Mouse (Mus musculus) intestine, embryonic 14.5 days (tissue): ENCODE measurements around the gene Inpp5e. TPM values are rescaled to one million over a fixed set of nuclear protein-coding genes. Genes with fewer than 3 reads are reported as not detected.

ENCODE experiments used
- ATAC-seq: fragments of 200-750 bp; cut with Nextera tagmentation; replicated peaks from 2 replicates; pipeline ENCODE4 v1.8.0; 2017; ENCODE audit warnings: low read depth, moderate number of reproducible peaks, moderate TSS enrichment, moderate library complexity; ENCODE audit not compliant: low FRiP score, low TSS enrichment
- DNase-seq: peaks from one replicate; pipeline ENCODE4 v3.0.0-alpha.2; 2018; ENCODE audit warnings: low spot score
- H3K27ac ChIP-seq: fragments of 300-500 bp; sonication (generic); 2 replicates; pipeline ENCODE4 v1.5.1; 2014; ENCODE audit warnings: low read depth, mild to moderate bottlenecking, control low read depth
- H3K27me3 ChIP-seq: fragments of 300-500 bp; sonication (generic); replicated peaks from 2 replicates; pipeline ENCODE4 v1.6.1; 2014; ENCODE audit warnings: low read length, control low read depth; ENCODE audit not compliant: control insufficient read depth, insufficient read depth
- H3K36me3 ChIP-seq: fragments of 300-500 bp; sonication (generic); 2 replicates; pipeline ENCODE4 v1.6.1; 2014; ENCODE audit warnings: low read length, control low read depth; ENCODE audit not compliant: control insufficient read depth, insufficient read depth
- H3K4me1 ChIP-seq: fragments of 300-500 bp; sonication (generic); replicated peaks from 2 replicates; pipeline ENCODE4 v1.6.1; 2014; ENCODE audit warnings: low read length, control low read depth, mixed read lengths; ENCODE audit not compliant: control insufficient read depth, insufficient read depth
- H3K4me2 ChIP-seq: fragments of 300-500 bp; sonication (generic); 2 replicates; pipeline ENCODE4 v1.6.1; 2014; ENCODE audit warnings: low read length
- H3K4me3 ChIP-seq: fragments of 300-500 bp; sonication (generic); 2 replicates; pipeline ENCODE4 v1.5.1; 2014; ENCODE audit warnings: low read depth, low read length, control low read depth, mixed read lengths
- H3K9ac ChIP-seq: fragments of 300-500 bp; sonication (generic); 2 replicates; pipeline ENCODE4 v1.6.1; 2014; ENCODE audit warnings: mild to moderate bottlenecking, low read length
- H3K9me3 ChIP-seq: fragments of 300-500 bp; sonication (generic); 2 replicates; pipeline ENCODE4 v1.6.1; 2016; ENCODE audit warnings: low read length, control low read depth; ENCODE audit not compliant: control insufficient read depth
- WGBS: fragments of 180-500 bp; shearing (Covaris S2); extraction: QIAGEN DNeasy Blood & Tissue Kit; methylation state at CpG from one replicate; pipeline ENCODE4 v1.1.7; 2014; 5-methylcytosine and 5-hydroxymethylcytosine counted together
- polyA plus RNA-seq: library from polyadenylated mRNA; unstranded; fragments of >200 nt; fragmentation: Nextera tagmentation; extraction: Ambion mirVana; gene quantifications from 2 replicates; pipeline ENCODE4 v1.2.1, GENCODE M21; 2014

Inpp5e gene
- polyA plus RNA-seq, 1 experiment from 2014 or later = 18.4 TPM

GRCm38 (mm10) chr2:26353066-26353980 lies 55.7 kb downstream of the Inpp5e start:
- Histone ChIP-seq H3K9ac (no peak overlapping the region), H3K9me3 (no peaks in the 10 kb centered on the region), H3K4me1 (peaks cover 14% of the 10 kb centered on the region), H3K27me3 (no peaks in the 10 kb centered on the region), H3K27ac (no peak overlapping the region), H3K4me3 (no peak overlapping the region), H3K4me2 (peak overlapping the region; percentile 98; the same call in 1 of the 2 replicates), H3K36me3 (peaks cover 21% of the 10 kb centered on the region)
- ATAC-seq = no peak
- DNase-seq = no peak
- WGBS = 88% methylated on average over 11 of the region's 11 CpGs

GRCm38 (mm10) chr2:26352291-26352910 lies 56.6 kb downstream of the Inpp5e start:
- H3K36me3 ChIP-seq = peaks cover 28% of the 10 kb centered on the region
- H3K4me3 ChIP-seq = peak overlapping the region; percentile 89
- peak overlapping the region; percentile 54; the same call in 1 of the 2 replicates for H3K27ac ChIP-seq
- peak overlapping the region; percentile 72 for H3K9ac ChIP-seq
- peaks cover 18% of the 10 kb centered on the region for H3K4me1 ChIP-seq
- H3K27me3 ChIP-seq = no peaks in the 10 kb centered on the region
- H3K9me3 ChIP-seq = no peaks in the 10 kb centered on the region
- ATAC-seq (peak; percentile 21), DNase-seq (peak; percentile 84)
- H3K4me2 ChIP-seq = peak overlapping the region; percentile 98
- WGBS = 2% methylated on average over 36 of the region's 36 CpGs

- ATAC-seq (peak; percentile 84), DNase-seq (peak; percentile 93)
- H3K27me3 ChIP-seq = no peaks in the 10 kb centered on the region
- H3K4me1 ChIP-seq = peaks cover 18% of the 10 kb centered on the region
- no peaks in the 10 kb centered on the region for H3K9me3 ChIP-seq
- 2% methylated on average over 62 of the region's 62 CpGs for WGBS
- H3K4me2 ChIP-seq = peak within 1 kb of the TSS; percentile 98
- H3K9ac ChIP-seq = peak within 1 kb of the TSS; percentile 95
- H3K27ac ChIP-seq = peak within 1 kb of the TSS; percentile 90
- peaks cover 36% of the 10 kb centered on the region for H3K36me3 ChIP-seq
- peak within 1 kb of the TSS; percentile 89 for H3K4me3 ChIP-seq
Measured at GRCm38 (mm10) chr2:26351358-26352290, 57.4 kb downstream of the Inpp5e start, which contains the start of gene Dnlz. Dnlz (minus strand) TSS chr2:26352110.

- H3K9me3 ChIP-seq = no peaks in the 10 kb centered on the region
- WGBS = 27% methylated on average over 6 of the region's 6 CpGs
- peak overlapping the region; percentile 35; the same call in 1 of the 2 replicates for H3K27ac ChIP-seq
- no peak overlapping the region for H3K9ac ChIP-seq
- peaks cover 60% of the 10 kb centered on the region for H3K36me3 ChIP-seq
- no peak overlapping the region for H3K4me3 ChIP-seq
- no peak overlapping the region for H3K4me2 ChIP-seq
- H3K4me1 ChIP-seq = peaks cover 18% of the 10 kb centered on the region
- no peak for DNase-seq
- H3K27me3 ChIP-seq = no peaks in the 10 kb centered on the region
- no peak for ATAC-seq
Measured at GRCm38 (mm10) chr2:26348241-26348640, 60.8 kb downstream of the Inpp5e start.

Other genes with a start within 250 kb of the Inpp5e start
- gene Lhx3, start 200.9 kb downstream of the Inpp5e start, polyA plus RNA-seq = not detected in 2 replicates
- gene Qsox2, start 171.7 kb downstream of the Inpp5e start, polyA plus RNA-seq = 23.4 and 24.6 TPM in 2 replicates
- 0.50 and 0.51 TPM in 2 replicates for gene Ccdc187, start 114.6 kb downstream of the Inpp5e start, polyA plus RNA-seq
- gene Gpsm1, start 93.7 kb downstream of the Inpp5e start, polyA plus RNA-seq = 23.4 and 26.7 TPM in 2 replicates
- 25.4 and 29.2 TPM in 2 replicates for gene Dnlz, start 57.1 kb downstream of the Inpp5e start, polyA plus RNA-seq
- 1.0 and 1.1 TPM in 2 replicates for gene Card9, start 48.3 kb downstream of the Inpp5e start, polyA plus RNA-seq
- 30.4 and 31.1 TPM in 2 replicates for gene Snapc4, start 28.6 kb downstream of the Inpp5e start, polyA plus RNA-seq
- 96.2 and 101 TPM in 2 replicates for gene Entr1, start 19.9 kb downstream of the Inpp5e start, polyA plus RNA-seq
- gene Pmpca, start 19.9 kb downstream of the Inpp5e start, polyA plus RNA-seq = 90.2 and 99.7 TPM in 2 replicates
- gene Sec16a, start 36.0 kb upstream of the Inpp5e start, polyA plus RNA-seq = 33.7 and 39.8 TPM in 2 replicates
- 21.6 and 24.3 TPM in 2 replicates for gene Notch1, start 107.5 kb upstream of the Inpp5e start, polyA plus RNA-seq
- gene Egfl7, start 170.8 kb upstream of the Inpp5e start, polyA plus RNA-seq = 129 and 135 TPM in 2 replicates
- gene Gm20532, start 177.4 kb upstream of the Inpp5e start, polyA plus RNA-seq = not detected in 2 replicates
- gene Agpat2, start 195.2 kb upstream of the Inpp5e start, polyA plus RNA-seq = 47.5 and 53.8 TPM in 2 replicates
- gene Fam69b, start 219.3 kb upstream of the Inpp5e start, polyA plus RNA-seq = 39.7 and 41.3 TPM in 2 replicates